Mouse (Mus musculus) thymus, adult 18-20 months (tissue): ENCODE results near the gene Slc22a26.
"Not testable (repeated sequence)": the region's sequence is repeated elsewhere in the genome, so short reads cannot be mapped to it uniquely, and the experiment has no call there.

Source experiments
- DNase-seq, 2 experiments: peaks; one replicate each; pipeline ENCODE4 v3.0.0; 2022; ENCODE audit warnings: mixed read lengths in 2 of 2

The Slc22a26 gene

GRCm38 (mm10) chr19:7802571-7802970 lies at the start of gene Slc22a26:
Slc22a26 (minus strand) TSS chr19:7802667.
- no peak for DNase-seq

- no peak for DNase-seq
Measured at GRCm38 (mm10) chr19:7829851-7830250, 27.4 kb upstream of the Slc22a26 start.

DNA sequence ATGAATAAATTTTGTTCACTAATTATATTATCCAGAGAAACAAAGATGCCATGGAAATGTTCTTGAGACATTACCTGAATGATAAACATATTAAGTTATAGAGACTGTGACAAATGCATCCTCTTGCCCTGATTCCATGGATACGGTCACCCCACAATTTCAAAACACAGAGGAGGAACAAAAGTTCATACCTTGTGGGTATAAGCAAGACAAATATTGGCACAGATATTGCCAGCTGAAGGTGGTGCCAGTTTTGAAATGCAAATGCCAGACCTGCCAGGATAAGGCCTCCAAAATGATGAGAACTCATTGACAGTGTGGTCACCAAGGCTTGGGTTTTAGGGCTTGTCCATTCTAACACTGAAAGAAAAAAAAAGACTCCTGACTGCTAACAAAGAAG lies 11.9 kb downstream of the Slc22a26 start:
- DNase-seq, result no peak

- DNase-seq, result no peak
Measured at GRCm38 (mm10) chr19:7775306-7775705, 27.2 kb downstream of the Slc22a26 start.

- DNase-seq, result no peak
Measured at GRCm38 (mm10) chr19:7766124-7766523, 36.3 kb downstream of the Slc22a26 start.

DNA sequence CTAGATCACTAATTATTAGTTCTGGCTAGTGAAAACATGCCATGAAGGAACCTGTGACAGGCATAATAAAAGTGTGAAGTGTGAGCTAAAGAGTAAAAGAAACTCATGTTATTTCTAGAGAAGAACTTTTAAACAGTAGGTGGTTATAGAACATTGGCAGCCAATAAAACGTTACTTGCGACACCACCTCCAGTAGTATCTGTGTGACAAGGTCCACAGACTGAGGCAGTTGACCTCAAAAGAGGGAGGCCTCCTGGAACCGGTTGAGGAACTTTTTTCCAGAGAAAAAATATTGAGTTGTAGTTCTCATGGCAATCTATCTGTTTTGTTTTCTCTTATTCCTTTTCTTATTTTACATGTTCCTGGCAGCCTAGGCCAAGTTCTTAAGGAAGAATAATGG lies 36.9 kb downstream of the Slc22a26 start:
- DNase-seq, result no peak

- not testable (repeated sequence) for DNase-seq
Measured at GRCm38 (mm10) chr19:7753371-7753770, 49.1 kb downstream of the Slc22a26 start.
